Mouse (Mus musculus) heart, embryonic 13.5 days (tissue): ENCODE results near the gene Nr2c1. TPM values are rescaled to one million over a fixed set of nuclear protein-coding genes. Genes with fewer than 3 reads are reported as not detected.

Source experiments
- ATAC-seq: fragments of 200-750 bp; cut with Nextera tagmentation; 2 replicates; pipeline ENCODE4 v1.8.0; 2017; ENCODE audit warnings: moderate TSS enrichment; ENCODE audit not compliant: insufficient number of reproducible peaks, low FRiP score, low TSS enrichment; ENCODE audit errors: extremely low read depth
- H3K27ac ChIP-seq: fragments of 300-500 bp; sonication (generic); replicated peaks from 2 replicates; pipeline ENCODE4 v1.5.1; 2015; ENCODE audit warnings: moderate library complexity, mild to moderate bottlenecking, inconsistent platforms
- H3K27me3 ChIP-seq: fragments of 300-500 bp; sonication (generic); replicated peaks from 2 replicates; pipeline ENCODE4 v1.6.1; 2015; ENCODE audit warnings: mild to moderate bottlenecking, inconsistent platforms
- H3K36me3 ChIP-seq: fragments of 300-500 bp; sonication (generic); 2 replicates; pipeline ENCODE4 v1.6.1; 2015; ENCODE audit warnings: mild to moderate bottlenecking, inconsistent platforms
- H3K4me1 ChIP-seq: fragments of 300-500 bp; sonication (generic); 2 replicates; pipeline ENCODE4 v1.6.1; 2015; ENCODE audit warnings: inconsistent platforms
- H3K4me2 ChIP-seq: fragments of 300-500 bp; sonication (generic); 2 replicates; pipeline ENCODE4 v1.6.1; 2015; ENCODE audit warnings: inconsistent platforms, mild to moderate bottlenecking, moderate library complexity
- H3K4me3 ChIP-seq: fragments of 300-500 bp; sonication (generic); 2 replicates; pipeline ENCODE4 v1.5.1; 2015; ENCODE audit warnings: moderate library complexity, mild to moderate bottlenecking, inconsistent platforms
- H3K9ac ChIP-seq: fragments of 300-500 bp; sonication (generic); 2 replicates; pipeline ENCODE4 v1.6.1; 2015; ENCODE audit warnings: inconsistent platforms, mild to moderate bottlenecking, moderate library complexity
- H3K9me3 ChIP-seq: fragments of 300-500 bp; sonication (generic); 2 replicates; pipeline ENCODE4 v1.6.1; 2016; ENCODE audit warnings: inconsistent platforms
- WGBS: fragments of 180-500 bp; shearing (Covaris S2); methylation state at CpG from one replicate; pipeline ENCODE4 v1.1.7; 2015; ENCODE audit warnings: mixed read lengths; 5-methylcytosine and 5-hydroxymethylcytosine counted together
- polyA plus RNA-seq: library from polyadenylated mRNA; unstranded; fragments of >200 nt; fragmentation: Nextera tagmentation; extraction: Ambion mirVana; gene quantifications from 2 replicates; pipeline ENCODE4 v1.2.1, GENCODE M21; 2015

Nr2c1 gene
- polyA plus RNA-seq, 1 experiment from 2014 or later: 6.0 TPM

DNA sequence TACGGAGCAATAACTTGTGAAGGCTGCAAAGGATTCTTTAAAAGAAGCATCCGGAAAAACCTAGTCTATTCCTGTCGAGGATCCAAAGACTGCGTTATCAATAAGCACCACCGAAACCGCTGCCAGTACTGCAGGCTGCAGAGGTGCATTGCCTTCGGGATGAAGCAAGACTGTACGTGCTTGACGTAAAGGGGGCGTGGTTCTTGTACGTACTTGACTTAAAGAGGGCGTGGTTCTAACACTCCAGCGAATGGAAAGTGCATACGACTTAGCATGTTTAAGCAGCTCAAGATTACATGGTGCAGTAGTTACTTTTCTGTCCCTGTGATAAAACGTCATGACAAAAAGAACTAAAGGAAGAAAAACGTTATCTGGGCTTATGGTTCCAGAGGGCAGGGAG lies 17.6 kb downstream of the Nr2c1 start:
- H3K27me3 ChIP-seq: no peaks in the 10 kb centered on the region
- H3K4me1 ChIP-seq: no peaks in the 10 kb centered on the region
- ATAC-seq: no peak
- WGBS: 80% methylated on average over 16 of the region's 16 CpGs
- H3K9ac ChIP-seq: no peak overlapping the region
- no peak overlapping the region for H3K4me3 ChIP-seq
- H3K9me3 ChIP-seq: peaks cover 7% of the 10 kb centered on the region; the same call in 1 of the 2 replicates
- H3K4me2 ChIP-seq: no peak overlapping the region
- peaks cover 84% of the 10 kb centered on the region for H3K36me3 ChIP-seq
- H3K27ac ChIP-seq: no peak overlapping the region

DNA sequence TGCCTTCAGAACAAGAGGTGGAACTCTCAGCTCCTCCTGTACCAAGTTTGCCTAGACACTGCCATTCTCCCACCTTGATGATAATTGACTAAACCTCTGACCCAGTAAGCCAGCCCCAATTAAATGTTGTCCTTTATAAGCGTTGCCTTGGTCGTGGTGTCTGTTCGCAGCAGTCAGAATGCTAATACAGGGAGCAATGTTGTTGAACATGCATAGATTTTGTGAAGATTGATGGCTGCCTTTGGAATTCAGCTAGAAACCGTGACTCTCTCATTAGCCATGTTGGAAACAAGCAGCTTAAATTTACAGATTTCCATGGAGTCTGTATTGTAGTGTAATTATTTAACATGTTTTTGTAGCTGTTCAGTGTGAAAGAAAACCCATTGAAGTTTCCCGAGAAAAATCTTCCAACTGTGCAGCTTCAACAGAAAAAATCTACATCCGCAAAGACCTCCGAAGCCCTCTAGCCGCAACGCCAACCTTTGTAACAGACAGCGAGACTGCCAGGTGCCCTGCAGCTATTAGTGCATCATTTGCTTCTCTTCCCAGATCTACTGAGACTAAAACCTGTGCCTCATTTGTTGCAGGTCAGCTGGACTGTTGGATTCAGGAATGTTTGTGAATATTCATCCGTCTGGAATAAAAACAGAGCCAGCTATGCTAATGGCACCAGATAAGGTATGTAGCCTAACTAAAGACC lies 19.4 kb downstream of the Nr2c1 start:
- Histone ChIP-seq H3K27ac (no peak overlapping the region), H3K4me1 (peaks cover 11% of the 10 kb centered on the region), H3K9ac (no peak overlapping the region), H3K36me3 (peaks cover 88% of the 10 kb centered on the region), H3K4me3 (no peak overlapping the region), H3K9me3 (peaks cover 7% of the 10 kb centered on the region; the same call in 1 of the 2 replicates), H3K27me3 (no peaks in the 10 kb centered on the region), H3K4me2 (no peak overlapping the region)
- WGBS: 88% methylated on average over 11 of the region's 11 CpGs
- ATAC-seq: no peak

DNA sequence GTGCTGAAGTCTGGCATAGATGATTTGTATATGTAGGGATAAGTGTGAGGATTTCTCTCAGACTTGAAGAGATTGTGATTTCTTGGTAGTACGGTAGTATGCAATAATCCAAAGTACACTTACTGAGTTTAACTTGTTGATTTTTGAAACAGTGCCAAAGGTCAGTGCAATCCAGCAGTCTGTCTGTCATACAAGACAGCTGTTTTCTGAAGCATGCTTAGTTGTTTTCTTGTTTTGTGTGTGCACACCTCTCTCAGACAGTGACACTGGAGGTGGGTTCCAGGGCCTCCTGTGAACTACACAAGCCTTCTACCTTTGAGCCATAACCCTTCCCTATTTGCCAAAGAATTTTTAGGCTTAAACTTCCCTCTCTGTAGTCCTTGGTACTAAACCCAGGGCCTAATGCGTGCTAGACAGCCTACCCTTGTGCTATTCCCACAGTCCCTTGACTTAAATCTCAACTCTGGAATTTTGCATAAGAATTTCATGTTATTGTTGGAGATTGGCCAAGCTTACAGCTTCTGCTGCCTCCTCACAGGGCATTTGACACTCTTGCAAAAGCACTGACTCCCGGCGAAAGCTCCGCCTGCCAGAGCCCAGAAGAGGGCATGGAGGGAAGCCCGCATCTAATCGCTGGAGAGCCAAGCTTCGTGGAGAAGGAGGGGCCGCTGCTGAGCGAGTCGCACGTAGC lies 23.8 kb downstream of the Nr2c1 start:
- H3K9ac ChIP-seq: no peak overlapping the region
- peak overlapping the region; percentile 22 for H3K4me2 ChIP-seq
- H3K27me3 ChIP-seq: no peaks in the 10 kb centered on the region
- H3K4me1 ChIP-seq: peaks cover 11% of the 10 kb centered on the region
- ATAC-seq: no peak
- peaks cover 94% of the 10 kb centered on the region for H3K36me3 ChIP-seq
- 43% methylated on average over 12 of the region's 12 CpGs for whole genome bisulfite sequencing
- H3K27ac ChIP-seq: peak overlapping the region; percentile 70
- no peak overlapping the region for H3K4me3 ChIP-seq
- H3K9me3 ChIP-seq: peaks cover 7% of the 10 kb centered on the region; the same call in 1 of the 2 replicates

DNA sequence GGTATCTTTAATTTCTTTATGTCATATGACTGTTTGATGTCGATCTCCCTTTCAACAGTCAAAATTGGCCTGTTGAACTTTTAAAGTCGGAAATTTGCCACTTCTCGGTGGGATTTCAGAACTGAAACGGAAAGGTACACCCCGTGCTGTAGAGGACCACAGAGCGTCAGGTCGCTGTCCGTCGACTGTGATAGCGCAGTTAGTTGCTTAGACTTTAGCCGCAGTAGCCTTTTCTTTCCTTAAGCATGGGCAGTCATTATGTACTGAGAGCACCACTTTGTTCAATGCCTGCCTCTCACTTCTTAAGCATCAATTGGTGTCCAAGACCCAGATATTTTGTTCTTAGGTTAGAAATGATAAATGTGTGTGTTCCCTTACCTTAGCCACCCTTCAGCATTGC lies 24.3 kb downstream of the Nr2c1 start:
- H3K4me2 ChIP-seq: peak overlapping the region; percentile 22

DNA sequence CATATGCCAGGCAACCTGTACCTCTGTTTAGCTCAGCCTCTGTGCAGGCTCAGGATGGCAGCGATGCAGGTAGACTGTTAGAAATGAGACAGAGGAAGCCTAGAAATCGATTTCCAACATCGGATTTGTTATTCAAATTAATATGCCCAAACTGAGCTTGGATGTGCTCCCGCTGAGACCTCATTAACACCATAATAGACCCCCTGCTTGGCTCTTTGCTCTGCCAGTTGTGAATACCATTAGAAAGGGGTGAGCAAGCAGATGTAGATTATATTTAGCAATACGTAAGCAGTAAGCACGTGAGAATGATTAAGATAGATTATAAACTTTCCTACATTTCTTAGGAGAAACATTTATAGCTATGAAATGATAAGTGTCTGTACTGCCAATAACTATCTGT lies 24.9 kb downstream of the Nr2c1 start:
- no peak overlapping the region for H3K4me3 ChIP-seq
- ATAC-seq: no peak
- H3K4me1 ChIP-seq: peaks cover 11% of the 10 kb centered on the region
- peaks cover 92% of the 10 kb centered on the region for H3K36me3 ChIP-seq
- no peak overlapping the region for H3K4me2 ChIP-seq
- no peaks in the 10 kb centered on the region for H3K27me3 ChIP-seq
- 73% methylated on average over 6 of the region's 6 CpGs for WGBS
- H3K9me3 ChIP-seq: peaks cover 7% of the 10 kb centered on the region; the same call in 1 of the 2 replicates
- no peak overlapping the region for H3K9ac ChIP-seq
- no peak overlapping the region for H3K27ac ChIP-seq

More for the DNA sequence above, 24.3 kb downstream of the Nr2c1 start:
- Histone ChIP-seq H3K4me3 (no peak overlapping the region), H3K4me1 (peaks cover 11% of the 10 kb centered on the region), H3K27ac (peak overlapping the region; percentile 70; the same call in 1 of the 2 replicates), H3K9me3 (peaks cover 7% of the 10 kb centered on the region; the same call in 1 of the 2 replicates), H3K9ac (no peak overlapping the region), H3K27me3 (no peaks in the 10 kb centered on the region), H3K36me3 (peaks cover 92% of the 10 kb centered on the region)
- WGBS: 68% methylated on average over 11 of the region's 11 CpGs
- ATAC-seq: no peak

DNA sequence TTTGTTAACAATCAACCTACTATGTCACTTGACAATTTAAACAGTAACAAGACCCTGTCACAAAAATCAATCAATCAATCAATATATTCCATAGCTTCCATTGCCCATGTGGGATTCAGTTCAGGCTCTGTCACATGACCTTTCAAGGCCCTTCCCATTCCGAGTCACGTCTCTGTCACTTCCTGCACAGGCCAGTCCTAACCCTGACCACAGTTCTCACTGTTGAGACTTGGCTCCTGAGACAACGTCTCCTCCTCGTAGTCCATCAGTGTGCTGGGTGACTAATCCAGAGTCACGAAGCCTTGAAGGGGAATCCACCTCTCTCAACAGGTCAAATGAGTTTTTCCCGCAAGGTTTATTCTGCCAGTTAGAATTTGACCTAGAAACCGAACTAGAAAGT lies 26.8 kb downstream of the Nr2c1 start:
- Histone ChIP-seq H3K4me1 (peaks cover 11% of the 10 kb centered on the region), H3K9ac (no peak overlapping the region), H3K27me3 (no peaks in the 10 kb centered on the region), H3K4me2 (no peak overlapping the region), H3K4me3 (no peak overlapping the region), H3K9me3 (peaks cover 6% of the 10 kb centered on the region; the same call in 1 of the 2 replicates), H3K36me3 (peaks cover 82% of the 10 kb centered on the region), H3K27ac (no peak overlapping the region)
- 81% methylated on average over 7 of the region's 7 CpGs for WGBS
- no peak for ATAC-seq

DNA sequence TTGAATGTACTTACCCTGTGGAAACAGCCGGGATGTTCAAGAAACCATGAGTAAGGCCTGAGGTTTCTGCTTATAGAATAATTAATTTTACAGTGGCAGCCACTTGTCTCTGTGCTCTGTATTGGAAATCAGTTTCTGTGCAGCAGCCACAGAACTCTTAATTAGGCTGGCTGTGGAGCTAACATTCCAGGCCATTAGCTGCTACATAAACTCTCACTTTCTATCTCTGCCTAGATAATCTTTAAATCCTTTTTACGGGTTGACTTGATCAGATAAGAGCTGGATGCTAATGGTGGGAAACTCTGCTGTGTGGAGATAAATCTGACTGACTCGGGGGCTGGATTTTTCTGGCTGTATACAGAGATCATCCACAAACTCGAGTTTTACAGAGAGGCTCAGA lies 35.4 kb downstream of the Nr2c1 start:
- 32% methylated on average over 4 of the region's 4 CpGs for WGBS

DNA sequence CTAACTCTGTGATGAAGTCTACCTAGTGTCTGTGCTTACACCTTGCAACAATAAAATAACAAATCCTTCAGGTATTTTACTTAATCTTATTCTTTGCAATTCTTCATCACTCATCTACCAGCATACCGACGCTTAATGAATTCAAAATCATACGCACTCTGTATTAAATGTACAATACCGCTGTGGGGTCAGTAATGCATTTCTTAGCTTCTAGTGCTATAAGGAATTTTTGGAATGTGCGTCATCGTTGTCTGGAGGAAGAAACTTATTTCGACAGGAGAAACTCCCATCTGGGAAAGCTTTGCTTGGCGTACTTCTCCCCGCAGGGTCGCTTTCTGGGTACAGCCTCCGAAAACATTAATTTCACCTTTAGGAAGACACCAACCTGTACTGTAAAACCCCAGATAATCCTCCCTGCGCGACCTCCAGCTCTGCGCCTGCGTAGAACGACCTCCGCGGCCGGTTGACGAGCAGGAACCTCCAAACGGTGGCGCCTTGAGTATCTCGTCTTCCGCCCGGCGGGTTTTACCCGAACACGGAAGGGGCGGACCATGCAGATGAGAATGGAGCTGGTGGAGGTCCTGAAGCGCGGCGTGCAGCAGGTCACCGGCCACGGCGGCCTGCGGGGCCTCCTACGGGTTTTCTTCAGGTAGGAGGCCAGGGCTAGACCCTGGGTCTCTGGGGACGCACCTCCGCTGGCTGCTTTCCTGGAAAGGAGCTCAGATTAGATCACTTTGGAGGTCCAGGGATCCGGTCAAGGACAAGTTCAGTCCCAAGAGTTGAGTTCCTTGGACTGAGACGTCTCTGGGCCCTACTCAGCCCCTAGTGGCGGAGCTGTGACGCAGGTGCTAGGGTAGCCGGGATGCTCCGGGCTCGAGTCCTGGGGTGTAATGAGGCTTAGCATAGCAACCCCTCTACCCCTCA lies 50.9 kb downstream of the Nr2c1 start, which contains the start of gene Ndufa12:
Gene Ndufa12, plus strand, starts transcription at position 239 of the 924 bp plus-strand sequence.
- H3K27me3 ChIP-seq: no peaks in the 10 kb centered on the region
- ATAC-seq: peak; percentile 88
- peaks cover 15% of the 10 kb centered on the region for H3K4me1 ChIP-seq
- H3K9ac ChIP-seq: peak within 1 kb of the TSS; percentile 92
- H3K4me2 ChIP-seq: peak within 1 kb of the TSS; percentile 79
- no peaks in the 10 kb centered on the region for H3K9me3 ChIP-seq
- peak within 1 kb of the TSS; percentile 87 for H3K4me3 ChIP-seq
- WGBS: under 1% methylated on average over 46 of the region's 46 CpGs
- peaks cover 55% of the 10 kb centered on the region for H3K36me3 ChIP-seq
- H3K27ac ChIP-seq: peak within 1 kb of the TSS; percentile 92

More for the DNA sequence above, 35.4 kb downstream of the Nr2c1 start:
- ATAC-seq: no peak
- no peak overlapping the region for H3K4me3 ChIP-seq
- no peaks in the 10 kb centered on the region for H3K27me3 ChIP-seq
- H3K36me3 ChIP-seq: peaks cover 64% of the 10 kb centered on the region
- no peaks in the 10 kb centered on the region for H3K4me1 ChIP-seq
- no peak overlapping the region for H3K27ac ChIP-seq
- no peak overlapping the region for H3K9ac ChIP-seq
- no peak overlapping the region for H3K4me2 ChIP-seq
- H3K9me3 ChIP-seq: no peaks in the 10 kb centered on the region

DNA sequence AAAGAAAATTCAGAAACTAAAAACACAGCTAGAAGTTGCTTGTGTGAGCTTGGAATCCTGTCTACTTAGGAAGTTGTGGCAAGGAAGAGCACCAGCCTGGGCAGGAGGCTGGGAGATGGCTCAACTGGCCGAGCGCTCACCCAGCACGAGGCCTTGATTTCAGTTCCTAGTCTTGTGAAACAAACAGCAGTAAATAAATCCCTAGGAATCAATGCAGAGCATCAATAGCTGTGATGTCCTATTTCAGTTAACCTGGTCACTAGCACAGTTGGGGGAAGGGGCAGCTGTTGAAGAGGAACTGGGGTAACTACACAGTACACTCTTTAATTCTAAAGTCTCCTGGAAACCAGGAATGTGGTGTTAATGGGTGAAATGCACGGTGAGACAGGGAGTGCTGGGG lies 57.1 kb downstream of the Nr2c1 start:
- H3K27me3 ChIP-seq: no peaks in the 10 kb centered on the region
- peaks cover 1% of the 10 kb centered on the region for H3K4me1 ChIP-seq
- peaks cover 86% of the 10 kb centered on the region for H3K36me3 ChIP-seq
- H3K4me2 ChIP-seq: no peak overlapping the region
- H3K9ac ChIP-seq: no peak overlapping the region
- ATAC-seq: no peak
- 91% methylated on average over 4 of the region's 4 CpGs for WGBS
- no peak overlapping the region for H3K27ac ChIP-seq
- no peak overlapping the region for H3K4me3 ChIP-seq
- no peaks in the 10 kb centered on the region for H3K9me3 ChIP-seq

DNA sequence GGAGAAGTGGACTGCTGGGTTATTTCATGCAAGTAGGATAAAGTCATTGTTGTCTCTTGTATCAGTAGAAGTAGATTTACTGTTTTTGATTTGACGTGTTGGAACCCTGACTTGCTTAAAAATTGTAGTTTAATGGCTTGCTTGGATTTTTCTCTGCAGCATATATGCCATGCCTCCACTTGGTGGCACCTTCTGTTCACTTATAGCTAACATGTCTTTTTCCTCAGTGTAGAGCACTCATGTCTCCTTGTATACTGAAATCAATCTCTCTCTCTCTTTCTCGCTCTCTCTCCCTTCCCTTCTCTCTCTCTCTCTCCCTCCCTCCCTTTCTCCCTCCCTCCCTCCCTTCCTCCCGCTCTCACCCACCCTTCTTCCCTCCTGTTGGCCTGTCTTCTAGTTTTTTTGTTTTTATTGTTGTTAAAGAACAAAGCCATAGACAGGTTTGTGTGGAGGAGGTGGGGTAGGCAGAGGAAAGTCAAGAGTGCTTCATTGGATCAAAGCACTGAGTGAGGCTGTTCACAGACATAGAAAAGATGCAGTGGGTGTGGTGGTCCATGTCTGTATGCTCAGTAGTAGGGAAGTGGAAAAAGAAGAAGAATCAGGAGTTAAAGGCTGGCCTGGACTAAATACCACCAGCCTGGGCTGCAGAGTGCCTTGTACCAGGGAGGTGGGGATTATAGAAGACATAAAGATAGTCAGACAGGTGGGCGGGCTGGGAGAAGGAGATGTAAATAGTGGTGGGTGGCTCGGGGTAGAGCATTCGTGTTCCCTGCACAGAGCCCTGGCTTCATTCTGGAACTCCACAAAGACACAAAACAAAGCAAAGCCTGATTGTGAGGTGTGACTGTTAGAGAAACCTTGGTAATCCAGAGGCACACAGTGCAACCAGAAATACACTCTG lies 63.1 kb downstream of the Nr2c1 start:
- H3K36me3 ChIP-seq: peaks cover 78% of the 10 kb centered on the region

More for the DNA sequence above, 63.1 kb downstream of the Nr2c1 start:
- Histone ChIP-seq H3K4me1 (no peaks in the 10 kb centered on the region), H3K27ac (no peak overlapping the region), H3K4me2 (no peak overlapping the region), H3K27me3 (no peaks in the 10 kb centered on the region), H3K9me3 (no peaks in the 10 kb centered on the region), H3K4me3 (no peak overlapping the region), H3K9ac (no peak overlapping the region)
- ATAC-seq: no peak
- WGBS: 73% methylated on average over 6 of the region's 6 CpGs
